Mouse (Mus musculus): Measurements from ENCODE around the gene Mapkapk2. TPM values are rescaled to one million over a fixed set of nuclear protein-coding genes. Genes with fewer than 3 reads are reported as not detected.

Gene Mapkapk2
- total and polyA plus RNA-seq, 3 experiments = 53.2 to 85.4 TPM; not detected in 1

- TF ChIP-seq EP300 (IDR thresholded peaks at IDR 0.05; ENCODE audit: low read depth in 1 of 2, low read length in 2 of 2) (0 out of 4 replicates have a peak, but pooled peaks of 1 of the 2 experiments have one; percentile 0), POLR2A (IDR thresholded peaks at IDR 0.05; ENCODE audit: control insufficient read depth in 1 of 2, insufficient read depth in 1 of 2, low read depth in 1 of 2, low read length in 2 of 2, poor library complexity in 1 of 2) (peak in 1 of 2 experiments; percentile 63; a peak in 2 of 4 replicates), CTCF (IDR thresholded peaks at IDR 0.05 in 2 of 3, conservative IDR thresholded peaks at IDR 0.05 in 1 of 3; ENCODE audit: control insufficient read depth in 1 of 3, insufficient read depth in 1 of 3, low read depth in 2 of 3, low read length in 3 of 3, poor library complexity in 1 of 3, severe bottlenecking in 1 of 3) (peak in 2 of 3 experiments; percentile 34 to 43; a peak in 4 of 6 replicates), MXI1 (IDR thresholded peaks at IDR 0.05; ENCODE audit: low read depth, low read length) (peak; percentile 96)
Observed at GRCm38 (mm10) chr1:131138191-131139016, 40.8 kb upstream of the Mapkapk2 start, which contains the start of gene Dyrk3 (continued).

GRCm38 (mm10) chr1:131137717-131138118, 40.1 kb upstream of the Mapkapk2 start:
- H3K4me1 ChIP-seq (ENCODE audit: control insufficient read depth in 1 of 2, insufficient read depth in 2 of 2, low read length in 2 of 2) = peaks cover 32% of the 10 kb centered on the region in 2 experiments
- peak; percentile 63 for DNase-seq (ENCODE audit: low read depth, low spot score)
- TF ChIP-seq GABPA (IDR thresholded peaks at IDR 0.05; ENCODE audit: low read depth, low read length) = no peak
- 0 out of 4 replicates have a peak, but pooled peaks of 1 of the 2 experiments have one; percentile 24 for TF ChIP-seq POLR2A (IDR thresholded peaks at IDR 0.05; ENCODE audit: control insufficient read depth in 1 of 2, insufficient read depth in 1 of 2, low read depth in 1 of 2, low read length in 2 of 2, poor library complexity in 1 of 2)
- peak overlapping the region; percentile 11; the same call in 1 of the 2 replicates for H3K27ac ChIP-seq (ENCODE audit: control insufficient read depth, low read depth, low read length)
- H3K27me3 ChIP-seq (ENCODE audit: control insufficient read depth in 1 of 2, insufficient read depth in 2 of 2, low read length in 2 of 2) = no peaks in the 10 kb centered on the region
- peak overlapping the region; percentile 88 to 89 for H3K4me3 ChIP-seq (ENCODE audit: control insufficient read depth in 1 of 2, insufficient read depth in 1 of 2, low read depth in 2 of 2, low read length in 2 of 2)
- peaks cover 9% of the 10 kb centered on the region for H3K79me2 ChIP-seq (ENCODE audit: control insufficient read depth, insufficient read depth, low read length, poor library complexity)
- peaks cover 3 to 43% of the 10 kb centered on the region in 2 experiments for H3K36me3 ChIP-seq (ENCODE audit: control insufficient read depth in 1 of 2, insufficient read depth in 2 of 2, low read length in 2 of 2)
- peak overlapping the region; percentile 72 for H3K9ac ChIP-seq (ENCODE audit: control insufficient read depth, low read depth, low read length, poor library complexity, severe bottlenecking)
- H3K9me3 ChIP-seq (replicated peaks; ENCODE audit: insufficient read depth, low read length) = no peaks in the 10 kb centered on the region

- DNase-seq (ENCODE audit: low read depth, low spot score) = peak; percentile 45
- Histone ChIP-seq H3K79me2 (ENCODE audit: control insufficient read depth, insufficient read depth, low read length, poor library complexity) (peaks cover 9% of the 10 kb centered on the region), H3K4me1 (ENCODE audit: control insufficient read depth in 1 of 2, insufficient read depth in 2 of 2, low read length in 2 of 2) (peaks cover 29 to 30% of the 10 kb centered on the region in 2 experiments), H3K4me3 (ENCODE audit: control insufficient read depth in 1 of 2, insufficient read depth in 1 of 2, low read depth in 2 of 2, low read length in 2 of 2) (peak overlapping the region; percentile 53 to 88), H3K36me3 (ENCODE audit: control insufficient read depth in 1 of 2, insufficient read depth in 2 of 2, low read length in 2 of 2) (peaks cover 3 to 38% of the 10 kb centered on the region in 2 experiments), H3K9me3 (replicated peaks; ENCODE audit: insufficient read depth, low read length) (no peaks in the 10 kb centered on the region), H3K27me3 (ENCODE audit: control insufficient read depth in 1 of 2, insufficient read depth in 2 of 2, low read length in 2 of 2) (no peaks in the 10 kb centered on the region), H3K27ac (ENCODE audit: control insufficient read depth, low read depth, low read length) (peak overlapping the region; percentile 43), H3K9ac (ENCODE audit: control insufficient read depth, low read depth, low read length, poor library complexity, severe bottlenecking) (peak overlapping the region; percentile 72)
- TF ChIP-seq ZC3H11A (IDR thresholded peaks at IDR 0.05; ENCODE audit: low read depth, low read length) = no peak
- TF ChIP-seq SIN3A (IDR thresholded peaks at IDR 0.05; ENCODE audit: low read length) = peak; percentile 57; the same call in 1 of the 2 replicates
Observed at GRCm38 (mm10) chr1:131137111-131137510, 39.5 kb upstream of the Mapkapk2 start.

- Histone ChIP-seq H3K36me3 (ENCODE audit: control insufficient read depth in 1 of 2, insufficient read depth in 2 of 2, low read length in 2 of 2) (peaks cover 3 to 34% of the 10 kb centered on the region in 2 experiments), H3K9me3 (replicated peaks; ENCODE audit: insufficient read depth, low read length) (no peaks in the 10 kb centered on the region), H3K27ac (ENCODE audit: control insufficient read depth, low read depth, low read length) (peak overlapping the region; percentile 48), H3K4me1 (ENCODE audit: control insufficient read depth in 1 of 2, insufficient read depth in 2 of 2, low read length in 2 of 2) (peaks cover 23 to 25% of the 10 kb centered on the region in 2 experiments), H3K4me3 (ENCODE audit: control insufficient read depth in 1 of 2, insufficient read depth in 1 of 2, low read depth in 2 of 2, low read length in 2 of 2) (peak overlapping the region; percentile 24 to 88), H3K27me3 (ENCODE audit: control insufficient read depth in 1 of 2, insufficient read depth in 2 of 2, low read length in 2 of 2) (no peaks in the 10 kb centered on the region), H3K79me2 (ENCODE audit: control insufficient read depth, insufficient read depth, low read length, poor library complexity) (peaks cover 9% of the 10 kb centered on the region), H3K9ac (ENCODE audit: control insufficient read depth, low read depth, low read length, poor library complexity, severe bottlenecking) (peak overlapping the region; percentile 72)
- DNase-seq (ENCODE audit: low read depth, low spot score) = peak; percentile 87
- TF ChIP-seq MYC (IDR thresholded peaks at IDR 0.05; ENCODE audit: low read depth, low read length) (no peak), KAT2A (conservative IDR thresholded peaks at IDR 0.05; ENCODE audit: low read depth, low read length) (no peak), USF2 (IDR thresholded peaks at IDR 0.05; ENCODE audit: borderline replicate concordance in 1 of 2, insufficient read depth in 1 of 2, low read depth in 1 of 2, low read length in 2 of 2) (no peak), ZC3H11A (IDR thresholded peaks at IDR 0.05; ENCODE audit: low read depth, low read length) (no peak), GABPA (IDR thresholded peaks at IDR 0.05; ENCODE audit: low read depth, low read length) (no peak), POLR2AphosphoS5 (IDR thresholded peaks at IDR 0.05; ENCODE audit: borderline replicate concordance, low read depth, low read length) (no peak), MAX (IDR thresholded peaks at IDR 0.05; ENCODE audit: low read length) (0 out of 2 replicates have a peak, but pooled peaks have one; percentile 36), MXI1 (IDR thresholded peaks at IDR 0.05; ENCODE audit: low read depth, low read length) (peak; percentile 33; the same call in 1 of the 2 replicates), NRF1 (IDR thresholded peaks at IDR 0.05; ENCODE audit: insufficient read depth, low read depth, low read length, poor library complexity, severe bottlenecking) (no peak), RAD21 (IDR thresholded peaks at IDR 0.05; ENCODE audit: low read depth, low read length) (no peak), JUND (IDR thresholded peaks at IDR 0.05; ENCODE audit: low read depth, low read length) (no peak), ELF1 (IDR thresholded peaks at IDR 0.05; ENCODE audit: low read depth, low read length) (no peak), MAZ (IDR thresholded peaks at IDR 0.05; ENCODE audit: low read depth, low read length) (no peak), MEF2A (IDR thresholded peaks at IDR 0.05; ENCODE audit: extremely low read depth, insufficient replicate concordance, low read depth, low read length, poor library complexity, severe bottlenecking) (no peak)
Observed at GRCm38 (mm10) chr1:131135960-131136629, 38.5 kb upstream of the Mapkapk2 start.
